Mouse (Mus musculus) cerebellum, adult 2 months (tissue): Measurements from ENCODE around the gene Mast4.

Source experiments
- CTCF ChIP-seq: fragments of 200-500 bp; IDR thresholded peaks from 2 replicates; pipeline ENCODE4 v1.5.1; 2011; ENCODE audit warnings: low read depth, mild to moderate bottlenecking, control low read depth, low read length, moderate library complexity, borderline replicate concordance; ENCODE audit not compliant: insufficient read depth
- POLR2A ChIP-seq: fragments of 200-500 bp; IDR thresholded peaks from 2 replicates; pipeline ENCODE4 v1.6.1; 2011; ENCODE audit warnings: low read length, control low read depth, borderline replicate concordance; ENCODE audit not compliant: insufficient read depth

GRCm38 (mm10) chr13:103014631-103015030, 319.7 kb downstream of the Mast4 start:
- TF ChIP-seq POLR2A, result no peak
- no peak for TF ChIP-seq CTCF
